Mouse (Mus musculus): Measurements from ENCODE around the gene Mlh3. TPM values are rescaled to one million over a fixed set of nuclear protein-coding genes. Genes with fewer than 3 reads are reported as not detected.

Mlh3 gene
- polyA plus RNA-seq, 1 experiment from 2014 or later = 7.1 TPM

DNA sequence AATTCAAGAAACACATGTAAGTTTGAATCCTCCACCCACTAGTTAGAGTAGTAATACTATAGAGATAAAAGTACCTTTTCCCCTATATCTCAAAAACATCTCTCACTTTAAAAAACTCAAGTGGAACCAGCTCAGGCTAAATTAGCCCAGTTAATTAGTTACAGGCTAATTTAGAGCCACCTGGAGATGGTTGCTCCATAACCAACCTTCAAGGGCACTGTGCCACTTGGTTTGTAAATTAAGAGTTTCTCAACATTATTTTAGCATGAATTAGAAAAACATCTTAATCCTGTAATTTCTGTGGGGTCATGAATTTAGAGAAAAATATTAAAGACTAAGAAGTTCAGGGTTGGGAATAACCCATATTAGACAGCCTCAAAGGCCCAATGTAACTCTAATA lies 21.1 kb upstream of the Mlh3 start:
- ATAC-seq (replicated peaks; ENCODE audit: low FRiP score, low read depth) (no peak), DNase-seq (ENCODE audit: low spot score) (no peak)
- Histone ChIP-seq H3K9ac (ENCODE audit: low read depth, low read length) (no peak overlapping the region), H3K27me3 (ENCODE audit: insufficient read depth, low read length) (no peaks in the 10 kb centered on the region), H3K27ac (peak overlapping the region; percentile 39; the same call in 1 of the 2 replicates), H3K36me3 (ENCODE audit: insufficient read depth, low read length) (no peaks in the 10 kb centered on the region), H3K4me2 (ENCODE audit: low read length) (no peak overlapping the region), H3K9me3 (replicated peaks; ENCODE audit: low read length) (peaks cover 7% of the 10 kb centered on the region; the same call in 1 of the 2 replicates), H3K4me3 (replicated peaks; ENCODE audit: low read depth, low read length) (no peak overlapping the region), H3K4me1 (replicated peaks; ENCODE audit: insufficient read depth, low read length) (peaks cover 16% of the 10 kb centered on the region; the same call in 1 of the 2 replicates)
- TF ChIP-seq CTCF (IDR thresholded peaks at IDR 0.05; ENCODE audit: low read depth) = no peak

- H3K4me1 ChIP-seq (replicated peaks; ENCODE audit: insufficient read depth, low read length) = peaks cover 15% of the 10 kb centered on the region; the same call in 1 of the 2 replicates
- ATAC-seq (replicated peaks; ENCODE audit: low FRiP score, low read depth) (no peak), DNase-seq (ENCODE audit: low spot score) (no peak)
- H3K4me3 ChIP-seq (replicated peaks; ENCODE audit: low read depth, low read length) = peak overlapping the region; percentile 13; the same call in 1 of the 2 replicates
- no peaks in the 10 kb centered on the region for H3K27me3 ChIP-seq (ENCODE audit: insufficient read depth, low read length)
- H3K9ac ChIP-seq (ENCODE audit: low read depth, low read length) = peak overlapping the region; percentile 37; the same call in 1 of the 2 replicates
- H3K9me3 ChIP-seq (replicated peaks; ENCODE audit: low read length) = peaks cover 7% of the 10 kb centered on the region; the same call in 1 of the 2 replicates
- H3K4me2 ChIP-seq (ENCODE audit: low read length) = peak overlapping the region; percentile 86
- no peak for TF ChIP-seq CTCF (IDR thresholded peaks at IDR 0.05; ENCODE audit: low read depth)
- WGBS = 48% methylated on average over 10 of the region's 10 CpGs
- no peaks in the 10 kb centered on the region for H3K36me3 ChIP-seq (ENCODE audit: insufficient read depth, low read length)
- H3K27ac ChIP-seq = 0 out of 2 replicates have a peak overlapping the region, but pooled peaks have one; percentile 74
Observed at GRCm38 (mm10) chr12:85290633-85291032, 20.2 kb upstream of the Mlh3 start.

GRCm38 (mm10) chr12:85289157-85290000 lies 19.0 kb upstream of the Mlh3 start:
- H3K9me3 ChIP-seq (replicated peaks; ENCODE audit: low read length) = peaks cover 7% of the 10 kb centered on the region; the same call in 1 of the 2 replicates
- ATAC-seq (replicated peaks; ENCODE audit: low FRiP score, low read depth) = no peak
- H3K4me2 ChIP-seq (ENCODE audit: low read length) = peak overlapping the region; percentile 86
- no peaks in the 10 kb centered on the region for H3K27me3 ChIP-seq (ENCODE audit: insufficient read depth, low read length)
- no peak for DNase-seq (ENCODE audit: low spot score)
- 39% methylated on average over 24 of the region's 24 CpGs for WGBS
- no peak for TF ChIP-seq CTCF (IDR thresholded peaks at IDR 0.05; ENCODE audit: low read depth)
- no peaks in the 10 kb centered on the region for H3K36me3 ChIP-seq (ENCODE audit: insufficient read depth, low read length)
- peak overlapping the region; percentile 44 for H3K4me3 ChIP-seq (replicated peaks; ENCODE audit: low read depth, low read length)
- peak overlapping the region; percentile 74 for H3K27ac ChIP-seq
- H3K9ac ChIP-seq (ENCODE audit: low read depth, low read length) = peak overlapping the region; percentile 55
- peaks cover 15% of the 10 kb centered on the region; the same call in 1 of the 2 replicates for H3K4me1 ChIP-seq (replicated peaks; ENCODE audit: insufficient read depth, low read length)

DNA sequence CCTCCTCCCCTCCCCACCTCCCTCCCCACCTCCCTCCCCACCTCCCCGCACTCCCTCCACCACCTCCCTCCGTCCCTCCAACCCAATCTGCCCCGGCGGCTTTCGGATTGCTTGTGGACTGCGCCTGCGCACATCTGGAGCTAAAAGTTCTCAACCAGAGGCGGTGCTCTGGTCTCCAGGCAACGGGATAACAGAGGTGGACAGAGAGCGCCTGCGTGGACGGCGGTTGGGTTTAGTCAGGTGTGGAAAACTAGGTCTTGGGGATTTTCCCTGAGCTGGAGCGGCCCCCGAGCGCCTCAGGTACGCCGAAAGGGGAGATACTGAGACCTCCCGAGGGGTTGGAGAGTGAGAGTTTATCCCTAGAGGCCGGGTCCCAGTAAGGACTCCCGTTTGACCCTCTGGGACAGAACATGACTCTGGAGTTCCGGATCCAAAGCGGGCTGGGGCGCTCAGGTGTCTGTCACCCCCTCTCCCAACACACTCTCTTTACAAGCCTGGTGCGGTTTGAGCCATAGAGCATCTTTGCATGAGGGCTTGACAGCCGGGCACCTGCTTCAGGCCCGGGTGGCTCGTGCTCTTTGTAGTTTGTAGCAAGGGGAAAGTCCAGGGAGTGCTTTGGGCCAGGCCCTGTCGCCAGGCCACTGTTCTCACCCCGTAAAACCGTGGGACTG lies 18.2 kb upstream of the Mlh3 start, which contains the start of gene Zc2hc1c:
Zc2hc1c (plus strand) TSS at position 106 of the 671 bp plus-strand sequence.
- peak within 1 kb of the TSS; percentile 86 for H3K4me2 ChIP-seq (ENCODE audit: low read length)
- ATAC-seq (replicated peaks; ENCODE audit: low FRiP score, low read depth) (peak; percentile 87), DNase-seq (ENCODE audit: low spot score) (peak; percentile 97)
- 3% methylated on average over 31 of the region's 31 CpGs for WGBS
- H3K4me1 ChIP-seq (replicated peaks; ENCODE audit: insufficient read depth, low read length) = peaks cover 15% of the 10 kb centered on the region; the same call in 1 of the 2 replicates
- no peak for TF ChIP-seq CTCF (IDR thresholded peaks at IDR 0.05; ENCODE audit: low read depth)
- peak within 1 kb of the TSS; percentile 55 for H3K9ac ChIP-seq (ENCODE audit: low read depth, low read length)
- no peaks in the 10 kb centered on the region for H3K9me3 ChIP-seq (replicated peaks; ENCODE audit: low read length)
- no peaks in the 10 kb centered on the region for H3K36me3 ChIP-seq (ENCODE audit: insufficient read depth, low read length)
- peak within 1 kb of the TSS; percentile 44 for H3K4me3 ChIP-seq (replicated peaks; ENCODE audit: low read depth, low read length)
- H3K27me3 ChIP-seq (ENCODE audit: insufficient read depth, low read length) = no peaks in the 10 kb centered on the region
- H3K27ac ChIP-seq = peak within 1 kb of the TSS; percentile 74

- DNase-seq (ENCODE audit: low spot score) (no peak), ATAC-seq (replicated peaks; ENCODE audit: low FRiP score, low read depth) (peak; percentile 40)
- H3K9me3 ChIP-seq (replicated peaks; ENCODE audit: low read length) = no peaks in the 10 kb centered on the region
- no peaks in the 10 kb centered on the region for H3K27me3 ChIP-seq (ENCODE audit: insufficient read depth, low read length)
- TF ChIP-seq CTCF (IDR thresholded peaks at IDR 0.05; ENCODE audit: low read depth) = no peak
- 6% methylated on average over 21 of the region's 21 CpGs for WGBS
- H3K9ac ChIP-seq (ENCODE audit: low read depth, low read length) = peak within 1 kb of the TSS; percentile 55
- H3K4me2 ChIP-seq (ENCODE audit: low read length) = peak within 1 kb of the TSS; percentile 86
- H3K36me3 ChIP-seq (ENCODE audit: insufficient read depth, low read length) = no peaks in the 10 kb centered on the region
- peaks cover 15% of the 10 kb centered on the region; the same call in 1 of the 2 replicates for H3K4me1 ChIP-seq (replicated peaks; ENCODE audit: insufficient read depth, low read length)
- peak within 1 kb of the TSS; percentile 44 for H3K4me3 ChIP-seq (replicated peaks; ENCODE audit: low read depth, low read length)
- peak within 1 kb of the TSS; percentile 74 for H3K27ac ChIP-seq
Observed at GRCm38 (mm10) chr12:85287809-85288485, 17.5 kb upstream of the Mlh3 start, which contains the start of gene Acyp1. Gene Acyp1, minus strand, starts transcription at chr12:85288438.
